Mouse (Mus musculus): Measurements from ENCODE around the gene Abcc10.

Abcc10 gene

GRCm38 (mm10) chr17:46284653-46285052, 43.5 kb downstream of the Abcc10 start:
- no peak for DNase-seq

- DNase-seq: no peak
Measured at GRCm38 (mm10) chr17:46283911-46284310, 44.2 kb downstream of the Abcc10 start.

GRCm38 (mm10) chr17:46283140-46283539, 45.0 kb downstream of the Abcc10 start:
- no peak for DNase-seq

GRCm38 (mm10) chr17:46282483-46283123, 45.5 kb downstream of the Abcc10 start, which contains the start of gene Tjap1:
Gene Tjap1 (minus strand): TSS chr17:46283026.
- DNase-seq: peak; percentile 73

GRCm38 (mm10) chr17:46278011-46278765, 50.0 kb downstream of the Abcc10 start:
- no peak for DNase-seq

GRCm38 (mm10) chr17:46277586-46277985, 50.6 kb downstream of the Abcc10 start:
- DNase-seq: no peak

GRCm38 (mm10) chr17:46275506-46275905, 52.6 kb downstream of the Abcc10 start:
- DNase-seq: no peak

GRCm38 (mm10) chr17:46275034-46275433, 53.1 kb downstream of the Abcc10 start:
- DNase-seq: no peak

- no peak for DNase-seq
Measured at GRCm38 (mm10) chr17:46274465-46274864, 53.7 kb downstream of the Abcc10 start.

- DNase-seq: no peak
Measured at GRCm38 (mm10) chr17:46273803-46274236, 54.3 kb downstream of the Abcc10 start.

GRCm38 (mm10) chr17:46272675-46273074, 55.5 kb downstream of the Abcc10 start:
- DNase-seq: no peak

GRCm38 (mm10) chr17:46272058-46272457, 56.1 kb downstream of the Abcc10 start:
- no peak for DNase-seq

- DNase-seq: no peak
Measured at GRCm38 (mm10) chr17:46269771-46270534, 58.2 kb downstream of the Abcc10 start.

- no peak for DNase-seq
Measured at GRCm38 (mm10) chr17:46268026-46268720, 60.0 kb downstream of the Abcc10 start.

- DNase-seq: no peak
Measured at GRCm38 (mm10) chr17:46267511-46267910, 60.6 kb downstream of the Abcc10 start.

GRCm38 (mm10) chr17:46266986-46267385, 61.2 kb downstream of the Abcc10 start:
- no peak for DNase-seq

- peak; percentile 90 for DNase-seq
Measured at GRCm38 (mm10) chr17:46265918-46266618, 62.1 kb downstream of the Abcc10 start.

GRCm38 (mm10) chr17:46265502-46265901, 62.6 kb downstream of the Abcc10 start:
- no peak for DNase-seq

GRCm38 (mm10) chr17:46262201-46262694, 65.9 kb downstream of the Abcc10 start:
- no peak for DNase-seq

GRCm38 (mm10) chr17:46259675-46260074, 68.5 kb downstream of the Abcc10 start:
- no peak for DNase-seq

- no peak for DNase-seq
Measured at GRCm38 (mm10) chr17:46258279-46259053, 69.7 kb downstream of the Abcc10 start.
